Mouse (Mus musculus): ENCODE data around the gene Castor1. TPM values are rescaled to one million over a fixed set of nuclear protein-coding genes. Genes with fewer than 3 reads are reported as not detected.

The Castor1 gene
- polyA plus RNA-seq, 1 experiment, result 15.8 TPM

GRCm38 (mm10) chr11:4235052-4235655, 17.1 kb downstream of the Castor1 start:
- Histone ChIP-seq H3K4me1 (ENCODE audit: control insufficient read depth, insufficient read depth, low read length) (no peaks in the 10 kb centered on the region), H3K27ac (ENCODE audit: insufficient read depth, low read depth, low read length) (no peak overlapping the region), H3K4me3 (ENCODE audit: insufficient read depth, low read depth, low read length) (no peak overlapping the region), H3K36me3 (ENCODE audit: control insufficient read depth, insufficient read depth, low read length) (no peaks in the 10 kb centered on the region), H3K27me3 (replicated peaks; ENCODE audit: control insufficient read depth, insufficient read depth, low read length) (no peaks in the 10 kb centered on the region)
- TF ChIP-seq CTCF (conservative IDR thresholded peaks at IDR 0.05; ENCODE audit: insufficient read depth, insufficient read length, low read depth, low read length), result no peak
- TF ChIP-seq POLR2A (IDR thresholded peaks at IDR 0.05; ENCODE audit: low read depth, low read length), result no peak
- DNase-seq, result no peak
- WGBS, result 89% methylated on average over 6 of the region's 6 CpGs

GRCm38 (mm10) chr11:4235665-4236545, 17.9 kb downstream of the Castor1 start, which contains the start of gene Osm:
Gene Osm (plus strand): TSS chr11:4236420.
- DNase-seq, result no peak
- Histone ChIP-seq H3K27ac (ENCODE audit: insufficient read depth, low read depth, low read length) (no peak within 1 kb of the TSS), H3K4me3 (ENCODE audit: insufficient read depth, low read depth, low read length) (no peak within 1 kb of the TSS)

GRCm38 (mm10) chr11:4236546-4237067, 18.6 kb downstream of the Castor1 start:
- no peak for DNase-seq
- H3K27me3 ChIP-seq (replicated peaks; ENCODE audit: control insufficient read depth, insufficient read depth, low read length), result no peaks in the 10 kb centered on the region
- WGBS, result 82% methylated on average over 21 of the region's 21 CpGs
- no peak overlapping the region for H3K27ac ChIP-seq (ENCODE audit: insufficient read depth, low read depth, low read length)
- TF ChIP-seq CTCF (conservative IDR thresholded peaks at IDR 0.05; ENCODE audit: insufficient read depth, insufficient read length, low read depth, low read length) (no peak), POLR2A (IDR thresholded peaks at IDR 0.05; ENCODE audit: low read depth, low read length) (no peak)
- H3K4me1 ChIP-seq (ENCODE audit: control insufficient read depth, insufficient read depth, low read length), result no peaks in the 10 kb centered on the region
- H3K4me3 ChIP-seq (ENCODE audit: insufficient read depth, low read depth, low read length), result no peak overlapping the region
- H3K36me3 ChIP-seq (ENCODE audit: control insufficient read depth, insufficient read depth, low read length), result no peaks in the 10 kb centered on the region

More at GRCm38 (mm10) chr11:4235665-4236545, 17.9 kb downstream of the Castor1 start, which contains the start of gene Osm:
- TF ChIP-seq POLR2A (IDR thresholded peaks at IDR 0.05; ENCODE audit: low read depth, low read length), result no peak
- TF ChIP-seq CTCF (conservative IDR thresholded peaks at IDR 0.05; ENCODE audit: insufficient read depth, insufficient read length, low read depth, low read length), result no peak
- Histone ChIP-seq H3K36me3 (ENCODE audit: control insufficient read depth, insufficient read depth, low read length) (no peaks in the 10 kb centered on the region), H3K4me1 (ENCODE audit: control insufficient read depth, insufficient read depth, low read length) (no peaks in the 10 kb centered on the region), H3K27me3 (replicated peaks; ENCODE audit: control insufficient read depth, insufficient read depth, low read length) (no peaks in the 10 kb centered on the region)
- 72% methylated on average over 16 of the region's 16 CpGs for WGBS

- Histone ChIP-seq H3K4me3 (ENCODE audit: insufficient read depth, low read depth, low read length) (no peak overlapping the region), H3K27ac (ENCODE audit: insufficient read depth, low read depth, low read length) (no peak overlapping the region), H3K36me3 (ENCODE audit: control insufficient read depth, insufficient read depth, low read length) (no peaks in the 10 kb centered on the region), H3K27me3 (replicated peaks; ENCODE audit: control insufficient read depth, insufficient read depth, low read length) (no peaks in the 10 kb centered on the region), H3K4me1 (ENCODE audit: control insufficient read depth, insufficient read depth, low read length) (no peaks in the 10 kb centered on the region)
- WGBS, result 72% methylated on average over 18 of the region's 18 CpGs
- TF ChIP-seq POLR2A (IDR thresholded peaks at IDR 0.05; ENCODE audit: low read depth, low read length) (no peak), CTCF (conservative IDR thresholded peaks at IDR 0.05; ENCODE audit: insufficient read depth, insufficient read length, low read depth, low read length) (no peak)
- no peak for DNase-seq
Observed at GRCm38 (mm10) chr11:4237389-4237912, 19.4 kb downstream of the Castor1 start.

- no peaks in the 10 kb centered on the region for H3K4me1 ChIP-seq (ENCODE audit: control insufficient read depth, insufficient read depth, low read length)
- no peaks in the 10 kb centered on the region for H3K36me3 ChIP-seq (ENCODE audit: control insufficient read depth, insufficient read depth, low read length)
- DNase-seq, result no peak
- H3K27me3 ChIP-seq (replicated peaks; ENCODE audit: control insufficient read depth, insufficient read depth, low read length), result no peaks in the 10 kb centered on the region
- H3K27ac ChIP-seq (ENCODE audit: insufficient read depth, low read depth, low read length), result no peak overlapping the region
- WGBS, result 82% methylated on average over 6 of the region's 6 CpGs
- TF ChIP-seq CTCF (conservative IDR thresholded peaks at IDR 0.05; ENCODE audit: insufficient read depth, insufficient read length, low read depth, low read length), result no peak
- no peak for TF ChIP-seq POLR2A (IDR thresholded peaks at IDR 0.05; ENCODE audit: low read depth, low read length)
- H3K4me3 ChIP-seq (ENCODE audit: insufficient read depth, low read depth, low read length), result no peak overlapping the region
Observed at GRCm38 (mm10) chr11:4238167-4238566, 20.1 kb downstream of the Castor1 start.

GRCm38 (mm10) chr11:4239691-4240090, 21.7 kb downstream of the Castor1 start:
- WGBS, result 93% methylated on average over 23 of the region's 23 CpGs
- TF ChIP-seq POLR2A (IDR thresholded peaks at IDR 0.05; ENCODE audit: low read depth, low read length) (no peak), CTCF (conservative IDR thresholded peaks at IDR 0.05; ENCODE audit: insufficient read depth, insufficient read length, low read depth, low read length) (no peak)

GRCm38 (mm10) chr11:4240151-4240550, 22.1 kb downstream of the Castor1 start:
- H3K36me3 ChIP-seq (ENCODE audit: control insufficient read depth, insufficient read depth, low read length), result no peaks in the 10 kb centered on the region
- no peak overlapping the region for H3K4me3 ChIP-seq (ENCODE audit: insufficient read depth, low read depth, low read length)
- DNase-seq, result no peak
- 68% methylated on average over 7 of the region's 7 CpGs for WGBS
- H3K27me3 ChIP-seq (replicated peaks; ENCODE audit: control insufficient read depth, insufficient read depth, low read length), result no peaks in the 10 kb centered on the region
- TF ChIP-seq CTCF (conservative IDR thresholded peaks at IDR 0.05; ENCODE audit: insufficient read depth, insufficient read length, low read depth, low read length) (no peak), POLR2A (IDR thresholded peaks at IDR 0.05; ENCODE audit: low read depth, low read length) (no peak)
- no peaks in the 10 kb centered on the region for H3K4me1 ChIP-seq (ENCODE audit: control insufficient read depth, insufficient read depth, low read length)
- no peak overlapping the region for H3K27ac ChIP-seq (ENCODE audit: insufficient read depth, low read depth, low read length)

More at GRCm38 (mm10) chr11:4239691-4240090, 21.7 kb downstream of the Castor1 start:
- H3K27ac ChIP-seq (ENCODE audit: insufficient read depth, low read depth, low read length), result no peak overlapping the region
- no peaks in the 10 kb centered on the region for H3K27me3 ChIP-seq (replicated peaks; ENCODE audit: control insufficient read depth, insufficient read depth, low read length)
- H3K4me3 ChIP-seq (ENCODE audit: insufficient read depth, low read depth, low read length), result no peak overlapping the region
- no peaks in the 10 kb centered on the region for H3K4me1 ChIP-seq (ENCODE audit: control insufficient read depth, insufficient read depth, low read length)
- DNase-seq, result no peak
- H3K36me3 ChIP-seq (ENCODE audit: control insufficient read depth, insufficient read depth, low read length), result no peaks in the 10 kb centered on the region
